ENCODE assay signal across 15 mouse cellular contexts in genomic region chr9:68923128-68923601, GRCm38 (mm10).
DNase-seq lines count a peak whose midpoint lies in the region; ATAC-seq and TF ChIP-seq lines count a peak whose summit lies in the region.
"Had no signal": no experiment of that assay in that cellular context is flagged by ENCODE, and none has a peak within 500 bp of the region (broad histone marks: within the 10 kb centered on the region; RNA-seq: fewer than 3 reads in every experiment).

No protein-coding gene starts in this region.

- no peak overlapping the region for H3K4me3 ChIP-seq in forebrain, postnatal 0 days (ENCODE audit: low read depth, low read length)
- no peak overlapping the region for H3K4me3 ChIP-seq in kidney, embryonic 14.5 days (ENCODE audit: low read length)
- H3K4me3 ChIP-seq: heart, adult 2 months; lung, embryonic 15.5 days; megakaryocyte, embryonic 14.5 days; stomach, embryonic 15.5 days had no signal

- no peaks in the 10 kb centered on the region for H3K9me3 ChIP-seq in forebrain, postnatal 0 days (ENCODE audit: low read length)
- no peaks in the 10 kb centered on the region for H3K9me3 ChIP-seq in kidney, embryonic 14.5 days (ENCODE audit: control insufficient read depth, low read length)
- H3K9me3 ChIP-seq: lung, embryonic 15.5 days; megakaryocyte, embryonic 14.5 days; stomach, embryonic 15.5 days had no signal

- WGBS in forebrain, postnatal 0 days: 29% methylated on average over 12 of the region's 12 CpGs
- 90% methylated on average over 12 of the region's 12 CpGs for WGBS in kidney, embryonic 14.5 days

- H3K4me1 ChIP-seq in forebrain, postnatal 0 days (ENCODE audit: insufficient read depth): no peaks in the 10 kb centered on the region; the same call in none of the 2 replicates
- no peaks in the 10 kb centered on the region for H3K4me1 ChIP-seq in kidney, embryonic 14.5 days (ENCODE audit: control insufficient read depth, insufficient read depth, low read length)
- H3K4me1 ChIP-seq: lung, embryonic 15.5 days; megakaryocyte, embryonic 14.5 days had no signal

- H3K9ac ChIP-seq in forebrain, postnatal 0 days: no peak overlapping the region
- H3K9ac ChIP-seq in kidney, embryonic 14.5 days (ENCODE audit: low read depth, low read length): no peak overlapping the region
- H3K9ac ChIP-seq: lung, embryonic 15.5 days; stomach, embryonic 15.5 days had no signal

- no peak overlapping the region for H3K4me2 ChIP-seq in forebrain, postnatal 0 days (ENCODE audit: low read depth)
- H3K4me2 ChIP-seq in kidney, embryonic 14.5 days (replicated peaks; ENCODE audit: low read depth, low read length): no peak overlapping the region
- H3K4me2 ChIP-seq: lung, embryonic 15.5 days; stomach, embryonic 15.5 days had no signal

- DNase-seq in cerebellum, postnatal 25 days: peak; percentile 36 to 48
- no peak for DNase-seq in cerebellum, adult 11 months
- DNase-seq in left cerebral cortex, postnatal 14 days (ENCODE audit: low spot score in 2 of 2): peak; percentile 58 to 64
- no peak for DNase-seq in left cerebral cortex, postnatal 36 days (ENCODE audit: low spot score in 2 of 2)
- DNase-seq in forebrain, postnatal 0 days: peak; percentile 76
- peak; percentile 50 to 51 for DNase-seq in right cerebral cortex, adult 2 months (ENCODE audit: low spot score in 2 of 2)
- no peak for DNase-seq in adrenal gland, postnatal 4 days (ENCODE audit: low spot score in 2 of 2)
- DNase-seq: heart, adult 2 months; heart, postnatal 14 days; thymus, postnatal 36 days had no signal

- 0 out of 2 replicates have a peak overlapping the region, but pooled peaks have one; percentile 29 for H3K27ac ChIP-seq in forebrain, postnatal 0 days (ENCODE audit: low read depth, low read length)
- H3K27ac ChIP-seq in kidney, embryonic 14.5 days (ENCODE audit: low read depth, low read length): no peak overlapping the region
- H3K27ac ChIP-seq: heart, adult 2 months; lung, embryonic 15.5 days; stomach, embryonic 15.5 days had no signal

- intact Hi-C loops in left cerebral cortex, postnatal 14 days (cut with DNase I): no loop called here
- intact Hi-C loops in left cerebral cortex, postnatal 36 days (cut with DNase I): no loop called here

- peak; percentile 94 for ATAC-seq in forebrain, postnatal 0 days
- ATAC-seq in kidney, embryonic 14.5 days (ENCODE audit: low FRiP score, low TSS enrichment): no peak
- ATAC-seq: intestine, embryonic 16.5 days had no signal

- H3K27me3 ChIP-seq in forebrain, postnatal 0 days (ENCODE audit: insufficient read depth, low read length): no peaks in the 10 kb centered on the region
- no peaks in the 10 kb centered on the region for H3K27me3 ChIP-seq in kidney, embryonic 14.5 days (ENCODE audit: control insufficient read depth, insufficient read depth, low read length)
- H3K27me3 ChIP-seq: lung, embryonic 15.5 days; megakaryocyte, embryonic 14.5 days; stomach, embryonic 15.5 days had no signal

- H3K36me3 ChIP-seq in forebrain, postnatal 0 days (ENCODE audit: insufficient read depth): no peaks in the 10 kb centered on the region
- no peaks in the 10 kb centered on the region for H3K36me3 ChIP-seq in kidney, embryonic 14.5 days (ENCODE audit: control insufficient read depth, insufficient read depth, low read length)
- H3K36me3 ChIP-seq: lung, embryonic 15.5 days; stomach, embryonic 15.5 days had no signal

- no peak for TF ChIP-seq CTCF in forebrain, postnatal 0 days (IDR thresholded peaks at IDR 0.05; ENCODE audit: low read depth)

Comparison
In these comparisons a context has a peak if more than half of its experiments do, and no peak if none do; other contexts are left out.
1. DNase-seq: peak in cerebellum, postnatal 25 days (2 of 2), left cerebral cortex, postnatal 14 days (2 of 2), forebrain, postnatal 0 days (single experiment) and right cerebral cortex, adult 2 months (2 of 2); none in cerebellum, adult 11 months (single experiment), left cerebral cortex, postnatal 36 days (0 of 2) and adrenal gland, postnatal 4 days (0 of 2).